Mouse (Mus musculus) testis, adult 2 months (tissue): ENCODE measurements around the gene Ccdc130. TPM values are rescaled to one million over a fixed set of nuclear protein-coding genes. Genes with fewer than 3 reads are reported as not detected.

Experiments
- H3K27ac ChIP-seq: fragments of 200-500 bp; 2 replicates; pipeline ENCODE4 v1.5.1; 2012; ENCODE audit warnings: low read depth, low read length; ENCODE audit not compliant: control insufficient read depth, insufficient read depth
- H3K27me3 ChIP-seq: fragments of 200-500 bp; 2 replicates; pipeline ENCODE4 v1.6.1; 2012; ENCODE audit warnings: mild to moderate bottlenecking, low read length, moderate library complexity; ENCODE audit not compliant: control insufficient read depth, insufficient read depth
- H3K36me3 ChIP-seq: fragments of 200-500 bp; 2 replicates; pipeline ENCODE4 v1.6.1; 2012; ENCODE audit warnings: mild to moderate bottlenecking, low read length; ENCODE audit not compliant: control insufficient read depth, insufficient read depth
- H3K4me1 ChIP-seq: fragments of 200-500 bp; 2 replicates; pipeline ENCODE4 v1.6.1; 2012; ENCODE audit warnings: low read length; ENCODE audit not compliant: control insufficient read depth, insufficient read depth
- H3K4me3 ChIP-seq: fragments of 200-500 bp; 2 replicates; pipeline ENCODE4 v1.5.1; 2012; ENCODE audit warnings: low read depth, mild to moderate bottlenecking, low read length, moderate library complexity, mixed read lengths; ENCODE audit not compliant: control insufficient read depth
- CTCF ChIP-seq: fragments of 200-500 bp; IDR thresholded peaks from 2 replicates; pipeline ENCODE4 v1.5.1; 2012; ENCODE audit warnings: low read depth, mild to moderate bottlenecking, inconsistent platforms, low read length, moderate library complexity; ENCODE audit not compliant: control insufficient read depth, insufficient read depth, insufficient replicate concordance
- POLR2A ChIP-seq: fragments of 200-500 bp; IDR thresholded peaks from 2 replicates; pipeline ENCODE4 v1.6.1; 2012; ENCODE audit warnings: low read depth, mild to moderate bottlenecking, inconsistent platforms, low read length, moderate library complexity; ENCODE audit not compliant: control insufficient read depth
- polyA plus RNA-seq: library from polyadenylated mRNA; depleted of rRNA; stranded (reverse); fragments of >200 nt; gene quantifications from 2 replicates; pipeline ENCODE4 v1.2.3, GENCODE M21; 2012

Ccdc130 gene
- polyA plus RNA-seq, 1 experiment, result 53.5 TPM

- H3K27me3 ChIP-seq, result no peaks in the 10 kb centered on the region
- no peak overlapping the region for H3K27ac ChIP-seq
- TF ChIP-seq POLR2A (no peak), CTCF (no peak)
- no peaks in the 10 kb centered on the region; the same call in 1 of the 2 replicates for H3K36me3 ChIP-seq
- peaks cover 3% of the 10 kb centered on the region for H3K4me1 ChIP-seq
- H3K4me3 ChIP-seq, result no peak overlapping the region
Observed at GRCm38 (mm10) chr8:84223322-84224029, 46.7 kb downstream of the Ccdc130 start.

DNA sequence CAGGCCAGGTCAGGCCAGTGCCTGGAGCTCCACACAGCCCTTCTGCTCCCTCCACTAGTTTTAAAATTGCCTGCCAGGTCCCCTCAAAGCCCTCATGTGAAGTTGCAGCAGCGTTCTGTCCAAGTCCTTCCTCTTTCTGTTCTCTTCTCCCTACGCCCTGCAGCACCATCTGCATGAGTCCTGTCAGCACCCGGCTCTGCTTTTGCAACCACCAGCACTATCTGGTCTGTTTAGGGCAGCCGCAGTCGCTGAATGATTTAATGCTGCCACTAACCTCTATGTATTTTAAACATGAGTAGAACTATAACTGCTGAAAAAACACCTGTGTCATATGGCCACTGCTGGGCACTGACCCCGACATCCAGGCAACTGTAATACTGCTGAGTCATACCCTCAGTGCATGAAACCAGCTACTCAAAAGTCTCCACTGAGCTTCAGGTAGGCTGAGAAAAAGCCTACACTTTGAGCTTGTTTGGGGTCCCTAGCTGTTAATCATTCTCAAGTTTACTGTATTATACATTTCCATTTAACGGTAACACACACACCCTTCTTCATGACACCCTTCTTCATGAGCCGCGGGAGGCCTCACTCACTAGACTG, 47.5 kb downstream of the Ccdc130 start:
- no peak for TF ChIP-seq CTCF
- no peak for TF ChIP-seq POLR2A
- Histone ChIP-seq H3K4me3 (no peak overlapping the region), H3K4me1 (peaks cover 3% of the 10 kb centered on the region), H3K27me3 (no peaks in the 10 kb centered on the region), H3K27ac (no peak overlapping the region), H3K36me3 (no peaks in the 10 kb centered on the region; the same call in 1 of the 2 replicates)

GRCm38 (mm10) chr8:84220105-84220504, 50.1 kb downstream of the Ccdc130 start:
- Histone ChIP-seq H3K4me3 (no peak overlapping the region), H3K27me3 (no peaks in the 10 kb centered on the region), H3K27ac (no peak overlapping the region), H3K4me1 (peaks cover 3% of the 10 kb centered on the region), H3K36me3 (no peaks in the 10 kb centered on the region; the same call in 1 of the 2 replicates)
- TF ChIP-seq CTCF, result no peak
- TF ChIP-seq POLR2A, result no peak

- Histone ChIP-seq H3K4me1 (no peaks in the 10 kb centered on the region), H3K27ac (no peak overlapping the region), H3K4me3 (no peak overlapping the region), H3K36me3 (no peaks in the 10 kb centered on the region; the same call in 1 of the 2 replicates), H3K27me3 (no peaks in the 10 kb centered on the region)
- TF ChIP-seq CTCF, result no peak
- TF ChIP-seq POLR2A, result no peak
Observed at GRCm38 (mm10) chr8:84218143-84218542, 52.0 kb downstream of the Ccdc130 start.

DNA sequence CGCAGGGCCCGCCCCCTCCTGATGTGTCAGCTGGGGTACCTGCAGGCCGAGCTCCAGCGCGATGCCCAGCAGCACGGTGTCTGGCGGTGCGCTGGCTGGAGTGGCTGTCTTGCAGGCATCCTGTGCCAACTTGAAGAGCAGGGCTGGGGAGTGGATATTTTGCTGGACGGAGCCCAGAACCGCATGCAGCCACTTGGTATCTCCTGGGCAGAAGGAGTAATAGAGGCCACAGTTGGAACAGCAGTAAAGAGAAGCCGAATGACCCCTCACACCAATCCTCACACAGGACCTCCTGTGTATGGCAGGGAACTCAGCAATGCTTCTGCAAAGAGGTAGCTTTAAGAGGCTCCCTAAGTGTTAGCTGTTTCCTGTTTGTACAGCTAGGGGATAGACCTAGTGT, 53.0 kb downstream of the Ccdc130 start:
- Histone ChIP-seq H3K4me1 (no peaks in the 10 kb centered on the region), H3K36me3 (no peaks in the 10 kb centered on the region; the same call in 1 of the 2 replicates), H3K27me3 (no peaks in the 10 kb centered on the region), H3K27ac (no peak overlapping the region), H3K4me3 (no peak overlapping the region)
- TF ChIP-seq POLR2A (no peak), CTCF (no peak)

- Histone ChIP-seq H3K27ac (no peak overlapping the region), H3K36me3 (no peaks in the 10 kb centered on the region), H3K4me3 (no peak overlapping the region), H3K4me1 (peaks cover 7% of the 10 kb centered on the region), H3K27me3 (no peaks in the 10 kb centered on the region)
- TF ChIP-seq CTCF (no peak), POLR2A (no peak)
Observed at GRCm38 (mm10) chr8:84213277-84213676, 56.9 kb downstream of the Ccdc130 start.

DNA sequence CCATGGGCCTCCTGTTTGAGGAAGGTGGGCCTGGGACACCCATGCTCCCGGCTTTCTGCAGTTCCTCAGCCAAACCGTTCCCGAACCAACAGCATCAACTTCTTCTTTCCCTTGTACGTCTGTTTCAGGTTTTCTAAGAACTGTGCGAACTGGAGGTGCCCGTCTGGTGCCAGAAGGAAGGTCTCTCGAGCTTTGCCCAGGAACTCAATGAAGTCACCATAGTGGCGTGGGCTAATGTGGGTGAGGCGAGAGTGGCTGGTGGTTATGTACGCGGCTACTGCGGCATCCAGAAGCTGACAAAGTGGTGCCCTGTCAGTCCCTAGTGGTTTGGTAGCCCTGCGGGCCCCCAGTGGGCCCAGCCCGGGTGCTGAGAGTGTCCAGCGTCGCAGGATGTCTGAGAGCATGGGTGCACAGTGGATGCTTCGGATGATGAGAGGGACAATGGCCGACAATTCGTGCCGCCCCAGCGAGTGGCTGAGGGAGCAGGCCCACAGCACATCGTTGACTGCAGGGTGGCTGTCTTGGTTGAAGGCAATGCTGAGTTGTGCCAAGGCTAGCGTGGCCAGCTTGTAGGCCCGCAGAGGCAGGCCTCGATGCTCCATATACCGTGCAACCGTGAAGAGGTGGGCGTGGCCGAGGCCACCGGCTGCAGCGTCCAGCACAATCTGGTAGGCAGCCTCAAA, 58.2 kb downstream of the Ccdc130 start:
- peaks cover 7% of the 10 kb centered on the region for H3K4me1 ChIP-seq
- no peak overlapping the region for H3K27ac ChIP-seq
- no peaks in the 10 kb centered on the region for H3K27me3 ChIP-seq
- H3K36me3 ChIP-seq, result no peaks in the 10 kb centered on the region
- TF ChIP-seq CTCF, result no peak
- no peak for TF ChIP-seq POLR2A
- H3K4me3 ChIP-seq, result no peak overlapping the region
